Mouse (Mus musculus) E14TG2a.4 (cell line): ENCODE measurements at regions not wholly inside any gene's neighbourhood (a gene's known extent, or its start where the extent isn't known, plus 50 kb on each side); places are given as distances from the start of the nearest gene placed in this dataset.

Experiments used
- CTCF ChIP-seq: conservative IDR thresholded peaks from 2 replicates; pipeline ENCODE4 v1.5.1; 2014; ENCODE audit warnings: low read length
- NANOG ChIP-seq: IDR thresholded peaks from 2 replicates; pipeline ENCODE4 v1.6.1; 2014; ENCODE audit warnings: borderline replicate concordance, low read length, mixed read lengths
- POU5F1 ChIP-seq: IDR thresholded peaks from 2 replicates; pipeline ENCODE4 v1.6.1; 2014; ENCODE audit warnings: low read length, borderline replicate concordance

GRCm38 (mm10) chr14:60544767-60545166 lies 89.0 kb upstream of the Spata13 start:
- TF ChIP-seq CTCF (no peak), POU5F1 (no peak), NANOG (no peak)
